Mouse (Mus musculus) hindbrain, postnatal 0 days (tissue): Measurements from ENCODE around the gene Ubxn6. TPM values are rescaled to one million over a fixed set of nuclear protein-coding genes. Genes with fewer than 3 reads are reported as not detected.
A peak's percentile ranks its signal among the peaks of the same experiment; 100 is the strongest.

Experiments
- ATAC-seq: fragments of 200-750 bp; cut with Nextera tagmentation; 2 replicates; pipeline ENCODE4 v1.8.0; 2017; ENCODE audit warnings: mild to moderate bottlenecking, moderate TSS enrichment, moderate library complexity
- DNase-seq: peaks from one replicate; pipeline ENCODE4 v3.0.0-alpha.2; 2015; ENCODE audit warnings: low spot score
- H3K27ac ChIP-seq: fragments of 300-500 bp; sonication (generic); 2 replicates; pipeline ENCODE4 v1.5.1; 2014; ENCODE audit warnings: mild to moderate bottlenecking
- H3K27me3 ChIP-seq: fragments of 300-500 bp; sonication (generic); 2 replicates; pipeline ENCODE4 v1.6.1; 2014; ENCODE audit warnings: low read length, mixed read lengths; ENCODE audit not compliant: insufficient read depth
- H3K36me3 ChIP-seq: fragments of 300-500 bp; sonication (generic); 2 replicates; pipeline ENCODE4 v1.6.1; 2014; ENCODE audit warnings: low read length, mixed read lengths; ENCODE audit not compliant: insufficient read depth
- H3K4me1 ChIP-seq: fragments of 300-500 bp; sonication (generic); 2 replicates; pipeline ENCODE4 v1.6.1; 2014; ENCODE audit warnings: antibody characterized with exemption, low read length, mixed read lengths; ENCODE audit not compliant: insufficient read depth
- H3K4me2 ChIP-seq: fragments of 300-500 bp; sonication (generic); 2 replicates; pipeline ENCODE4 v1.6.1; 2014; ENCODE audit warnings: low read depth, mild to moderate bottlenecking, low read length, moderate library complexity, mixed read lengths
- H3K4me3 ChIP-seq: fragments of 300-500 bp; sonication (generic); 2 replicates; pipeline ENCODE4 v1.5.1; 2014; ENCODE audit warnings: low read length
- H3K9ac ChIP-seq: fragments of 300-500 bp; sonication (generic); replicated peaks from 2 replicates; pipeline ENCODE4 v1.6.1; 2014; ENCODE audit warnings: mild to moderate bottlenecking, low read length, moderate library complexity, mixed read lengths
- H3K9me3 ChIP-seq: fragments of 300-500 bp; sonication (generic); 2 replicates; pipeline ENCODE4 v1.6.1; 2016; ENCODE audit warnings: low read length, mixed read lengths
- CTCF ChIP-seq: IDR thresholded peaks from 2 replicates; pipeline ENCODE4 v1.5.1; 2016; ENCODE audit warnings: antibody characterized with exemption, control low read depth, low read depth
- WGBS: fragments of 180-500 bp; shearing (Covaris S2); extraction: QIAGEN DNeasy Blood & Tissue Kit; methylation state at CpG from one replicate; pipeline ENCODE4 v1.1.7; 2014; 5-methylcytosine and 5-hydroxymethylcytosine counted together
- polyA plus RNA-seq: library from polyadenylated mRNA; unstranded; fragments of >200 nt; fragmentation: Nextera tagmentation; extraction: Ambion mirVana; gene quantifications from 2 replicates; pipeline ENCODE4 v1.2.1, GENCODE M21; 2015
- total RNA-seq: library from RNA; depleted of rRNA; stranded (reverse); fragments of >200 nt; gene quantifications from 2 replicates; pipeline ENCODE4 v1.2.3, GENCODE M21; 2014

Ubxn6 gene
- total and polyA plus RNA-seq, 2 experiments from 2014 or later: 75.2 to 111 TPM

DNA sequence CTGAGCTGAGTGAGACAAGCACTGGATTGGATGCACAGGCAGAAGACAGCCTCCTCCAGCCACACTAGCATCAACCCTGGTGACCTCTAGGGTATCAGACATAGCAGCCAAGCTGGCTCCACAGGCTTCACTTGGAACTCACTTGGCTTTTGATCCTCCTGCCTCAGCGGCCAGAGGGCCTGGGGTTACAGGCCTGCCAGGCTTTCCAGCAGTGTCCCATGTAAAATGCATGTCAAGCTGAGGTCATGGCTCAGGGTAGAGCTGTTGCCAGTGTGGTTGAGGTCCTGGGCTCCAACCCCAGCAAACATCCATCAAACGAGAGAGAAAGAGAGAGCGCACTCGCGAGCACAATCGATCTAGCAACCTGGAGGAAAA, 40.1 kb downstream of the Ubxn6 start:
- H3K4me3 ChIP-seq: no peak overlapping the region

DNA sequence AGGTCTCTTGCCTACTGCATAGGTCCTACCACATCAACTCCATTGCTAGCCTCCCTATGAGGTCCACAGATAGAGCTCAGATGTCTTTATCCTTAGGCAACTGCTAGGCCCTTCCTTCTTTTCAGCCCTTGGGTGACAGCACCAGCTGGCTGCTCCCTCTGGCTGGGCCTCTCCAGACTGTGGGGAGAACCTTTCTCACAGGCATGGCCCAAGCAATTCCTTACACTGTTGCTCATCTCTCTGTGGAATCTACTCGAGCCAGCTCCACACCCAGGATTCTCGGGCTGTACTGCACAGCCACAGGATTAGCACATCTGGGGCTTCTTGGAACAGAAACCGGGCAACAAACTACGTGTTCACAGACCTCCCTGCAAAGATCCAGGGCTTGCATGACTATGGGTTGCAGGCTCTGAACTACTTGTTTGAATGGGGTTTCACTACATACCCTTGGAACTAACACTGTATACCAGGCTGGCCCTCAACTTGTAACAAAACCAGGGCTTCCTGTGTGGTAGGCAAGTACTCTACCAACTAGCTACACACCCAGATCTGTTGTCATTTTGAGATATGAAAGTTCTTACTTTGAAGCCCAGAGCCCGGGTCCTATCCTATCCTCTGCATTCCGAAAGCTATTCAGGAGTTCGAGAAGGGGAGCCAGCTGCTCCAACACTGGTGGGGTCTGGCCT, 40.6 kb downstream of the Ubxn6 start:
- Histone ChIP-seq H3K4me3 (no peak overlapping the region), H3K4me2 (no peak overlapping the region), H3K36me3 (peaks cover 6% of the 10 kb centered on the region; the same call in 1 of the 2 replicates), H3K9me3 (no peaks in the 10 kb centered on the region), H3K9ac (no peak overlapping the region), H3K27me3 (no peaks in the 10 kb centered on the region), H3K27ac (no peak overlapping the region), H3K4me1 (peaks cover 13% of the 10 kb centered on the region)
- TF ChIP-seq CTCF: no peak
- DNase-seq: no peak
- 84% methylated on average over 7 of the region's 7 CpGs for WGBS
- no peak for ATAC-seq

More for the DNA sequence above, 40.1 kb downstream of the Ubxn6 start:
- TF ChIP-seq CTCF: no peak
- ATAC-seq (no peak), DNase-seq (no peak)
- 94% methylated on average over 6 of the region's 6 CpGs for WGBS
- H3K27ac ChIP-seq: no peak overlapping the region
- H3K9me3 ChIP-seq: no peaks in the 10 kb centered on the region
- H3K36me3 ChIP-seq: peaks cover 6% of the 10 kb centered on the region; the same call in 1 of the 2 replicates
- peaks cover 13% of the 10 kb centered on the region for H3K4me1 ChIP-seq
- H3K9ac ChIP-seq: peak overlapping the region; percentile 92; the same call in 1 of the 2 replicates
- H3K27me3 ChIP-seq: no peaks in the 10 kb centered on the region
- peak overlapping the region; percentile 58; the same call in 1 of the 2 replicates for H3K4me2 ChIP-seq

DNA sequence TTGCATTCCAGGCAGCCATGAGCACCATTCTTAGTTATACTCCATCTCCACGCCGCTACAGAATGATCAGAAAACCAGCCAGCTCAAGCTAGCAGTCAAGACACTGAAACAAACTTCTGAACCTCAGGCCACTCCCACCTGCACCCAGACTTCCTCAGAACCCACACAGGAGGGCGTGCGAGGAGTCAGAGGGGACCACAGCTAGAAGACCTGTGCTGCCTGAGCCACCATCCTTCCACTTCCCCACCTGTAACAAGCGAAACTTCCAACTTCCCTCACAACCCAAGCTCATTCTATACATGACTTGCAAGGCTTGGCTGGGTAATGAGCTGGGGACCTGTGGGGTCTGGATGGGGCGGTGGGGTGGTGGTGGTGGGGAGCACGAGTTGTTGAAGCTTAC, 42.0 kb downstream of the Ubxn6 start:
- Histone ChIP-seq H3K9me3 (no peaks in the 10 kb centered on the region), H3K27ac (no peak overlapping the region), H3K36me3 (peaks cover 6% of the 10 kb centered on the region; the same call in 1 of the 2 replicates), H3K4me2 (no peak overlapping the region), H3K9ac (no peak overlapping the region), H3K4me3 (no peak overlapping the region), H3K4me1 (peaks cover 13% of the 10 kb centered on the region), H3K27me3 (no peaks in the 10 kb centered on the region)
- ATAC-seq (no peak), DNase-seq (no peak)
- TF ChIP-seq CTCF: no peak
- WGBS: 72% methylated on average over 7 of the region's 7 CpGs

DNA sequence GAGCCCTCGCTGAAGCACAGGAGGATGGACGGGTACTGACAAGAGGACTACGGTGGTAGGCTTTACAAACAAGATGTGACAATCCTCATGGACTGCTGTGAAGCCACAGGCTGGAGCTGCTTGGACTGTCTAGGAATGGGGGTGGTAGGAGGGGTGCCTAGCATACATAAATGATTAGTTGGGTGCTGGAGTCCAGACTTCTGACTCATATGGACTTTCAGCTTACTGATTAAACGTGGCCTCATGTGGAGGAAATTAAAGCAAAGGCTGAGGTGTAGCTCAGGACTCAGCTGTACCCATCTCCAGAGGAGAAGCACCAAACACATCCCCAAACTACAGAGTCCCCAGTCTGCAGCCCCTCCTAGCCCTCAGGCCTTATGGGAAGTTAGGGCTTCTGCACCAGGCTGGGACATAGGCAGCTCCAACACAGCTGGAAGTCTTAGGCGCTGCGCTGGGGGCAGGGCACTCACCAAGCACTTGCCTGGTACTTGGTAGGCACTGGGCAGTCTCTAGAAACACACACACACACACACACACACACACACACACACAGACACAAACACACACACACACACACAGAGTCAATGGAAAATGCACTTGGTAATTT, 42.6 kb downstream of the Ubxn6 start:
- peaks cover 13% of the 10 kb centered on the region for H3K4me1 ChIP-seq
- DNase-seq (no peak), ATAC-seq (no peak)
- WGBS: 70% methylated on average over 6 of the region's 6 CpGs
- H3K4me2 ChIP-seq: no peak overlapping the region
- H3K27ac ChIP-seq: no peak overlapping the region
- no peaks in the 10 kb centered on the region for H3K9me3 ChIP-seq
- H3K36me3 ChIP-seq: peaks cover 6% of the 10 kb centered on the region; the same call in 1 of the 2 replicates
- H3K9ac ChIP-seq: no peak overlapping the region
- H3K27me3 ChIP-seq: no peaks in the 10 kb centered on the region
- no peak overlapping the region for H3K4me3 ChIP-seq
- no peak for TF ChIP-seq CTCF

- Histone ChIP-seq H3K27me3 (no peaks in the 10 kb centered on the region), H3K9me3 (no peaks in the 10 kb centered on the region), H3K36me3 (peaks cover 6% of the 10 kb centered on the region; the same call in 1 of the 2 replicates), H3K9ac (no peak overlapping the region), H3K4me2 (no peak overlapping the region), H3K4me3 (no peak overlapping the region), H3K4me1 (peaks cover 9% of the 10 kb centered on the region; the same call in 1 of the 2 replicates), H3K27ac (peak overlapping the region; percentile 11; the same call in 1 of the 2 replicates)
- no peak for DNase-seq
- WGBS: 94% methylated on average over 7 of the region's 7 CpGs
- no peak for TF ChIP-seq CTCF
- ATAC-seq: no peak
These were observed 43.4 kb downstream of the Ubxn6 start for GRCm38 (mm10) chr17:56031431-56031830.

DNA sequence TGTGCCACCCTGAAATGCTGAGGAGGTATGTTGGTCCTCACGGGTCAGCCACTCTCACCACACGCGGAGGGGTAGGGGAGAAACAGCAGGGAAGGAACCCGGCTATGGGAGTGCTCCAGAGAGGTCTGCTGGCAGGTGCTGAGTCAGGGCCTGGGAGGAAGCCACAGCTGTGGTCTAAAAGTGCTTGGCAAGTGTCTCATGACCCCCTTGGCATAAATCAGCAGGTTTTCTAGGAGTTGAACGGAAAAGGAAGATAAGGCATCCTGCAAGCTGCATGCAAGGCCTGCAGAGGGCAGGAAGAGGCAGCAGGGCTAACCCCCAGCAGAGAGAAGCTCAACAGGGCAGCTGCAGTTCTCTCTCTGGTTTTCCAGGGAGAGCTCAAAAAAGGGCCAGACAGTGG, 43.9 kb downstream of the Ubxn6 start:
- Histone ChIP-seq H3K27ac (no peak overlapping the region), H3K4me1 (peaks cover 9% of the 10 kb centered on the region; the same call in 1 of the 2 replicates), H3K9ac (no peak overlapping the region), H3K4me3 (no peak overlapping the region), H3K36me3 (peaks cover 6% of the 10 kb centered on the region; the same call in 1 of the 2 replicates), H3K4me2 (no peak overlapping the region), H3K9me3 (no peaks in the 10 kb centered on the region), H3K27me3 (no peaks in the 10 kb centered on the region)
- DNase-seq (peak; percentile 15), ATAC-seq (no peak)
- WGBS: 48% methylated on average over 5 of the region's 5 CpGs
- TF ChIP-seq CTCF: 0 out of 2 replicates have a peak, but pooled peaks have one; percentile 11
